Mouse (Mus musculus) heart, embryonic 13.5 days (tissue): Measurements from ENCODE around the gene Gpr84. TPM values are rescaled to one million over a fixed set of nuclear protein-coding genes. Genes with fewer than 3 reads are reported as not detected.

Experiments
- ATAC-seq: fragments of 200-750 bp; cut with Nextera tagmentation; 2 replicates; pipeline ENCODE4 v1.8.0; 2017; ENCODE audit warnings: moderate TSS enrichment; ENCODE audit not compliant: insufficient number of reproducible peaks, low FRiP score, low TSS enrichment; ENCODE audit errors: extremely low read depth
- H3K27ac ChIP-seq: fragments of 300-500 bp; sonication (generic); replicated peaks from 2 replicates; pipeline ENCODE4 v1.5.1; 2015; ENCODE audit warnings: moderate library complexity, mild to moderate bottlenecking, inconsistent platforms
- H3K27me3 ChIP-seq: fragments of 300-500 bp; sonication (generic); replicated peaks from 2 replicates; pipeline ENCODE4 v1.6.1; 2015; ENCODE audit warnings: mild to moderate bottlenecking, inconsistent platforms
- H3K36me3 ChIP-seq: fragments of 300-500 bp; sonication (generic); 2 replicates; pipeline ENCODE4 v1.6.1; 2015; ENCODE audit warnings: mild to moderate bottlenecking, inconsistent platforms
- H3K4me1 ChIP-seq: fragments of 300-500 bp; sonication (generic); 2 replicates; pipeline ENCODE4 v1.6.1; 2015; ENCODE audit warnings: inconsistent platforms
- H3K4me2 ChIP-seq: fragments of 300-500 bp; sonication (generic); 2 replicates; pipeline ENCODE4 v1.6.1; 2015; ENCODE audit warnings: inconsistent platforms, mild to moderate bottlenecking, moderate library complexity
- H3K4me3 ChIP-seq: fragments of 300-500 bp; sonication (generic); 2 replicates; pipeline ENCODE4 v1.5.1; 2015; ENCODE audit warnings: moderate library complexity, mild to moderate bottlenecking, inconsistent platforms
- H3K9ac ChIP-seq: fragments of 300-500 bp; sonication (generic); 2 replicates; pipeline ENCODE4 v1.6.1; 2015; ENCODE audit warnings: inconsistent platforms, mild to moderate bottlenecking, moderate library complexity
- H3K9me3 ChIP-seq: fragments of 300-500 bp; sonication (generic); 2 replicates; pipeline ENCODE4 v1.6.1; 2016; ENCODE audit warnings: inconsistent platforms
- WGBS: fragments of 180-500 bp; shearing (Covaris S2); methylation state at CpG from one replicate; pipeline ENCODE4 v1.1.7; 2015; ENCODE audit warnings: mixed read lengths; 5-methylcytosine and 5-hydroxymethylcytosine counted together
- polyA plus RNA-seq: library from polyadenylated mRNA; unstranded; fragments of >200 nt; fragmentation: Nextera tagmentation; extraction: Ambion mirVana; gene quantifications from 2 replicates; pipeline ENCODE4 v1.2.1, GENCODE M21; 2015

Gpr84 gene
- polyA plus RNA-seq: 0.28 and 0.36 TPM in 2 replicates

GRCm38 (mm10) chr15:103310365-103310910 is at the start of gene Gpr84:
TSS of gene Gpr84 (minus strand) at chr15:103310612.
- Histone ChIP-seq H3K27me3 (peaks cover 22% of the 10 kb centered on the region), H3K9ac (no peak within 1 kb of the TSS), H3K27ac (no peak within 1 kb of the TSS), H3K4me1 (peaks cover 51% of the 10 kb centered on the region), H3K36me3 (no peaks in the 10 kb centered on the region), H3K9me3 (no peaks in the 10 kb centered on the region), H3K4me2 (no peak within 1 kb of the TSS), H3K4me3 (no peak within 1 kb of the TSS)
- WGBS: 45% methylated on average over 6 of the region's 6 CpGs
- ATAC-seq: no peak

DNA sequence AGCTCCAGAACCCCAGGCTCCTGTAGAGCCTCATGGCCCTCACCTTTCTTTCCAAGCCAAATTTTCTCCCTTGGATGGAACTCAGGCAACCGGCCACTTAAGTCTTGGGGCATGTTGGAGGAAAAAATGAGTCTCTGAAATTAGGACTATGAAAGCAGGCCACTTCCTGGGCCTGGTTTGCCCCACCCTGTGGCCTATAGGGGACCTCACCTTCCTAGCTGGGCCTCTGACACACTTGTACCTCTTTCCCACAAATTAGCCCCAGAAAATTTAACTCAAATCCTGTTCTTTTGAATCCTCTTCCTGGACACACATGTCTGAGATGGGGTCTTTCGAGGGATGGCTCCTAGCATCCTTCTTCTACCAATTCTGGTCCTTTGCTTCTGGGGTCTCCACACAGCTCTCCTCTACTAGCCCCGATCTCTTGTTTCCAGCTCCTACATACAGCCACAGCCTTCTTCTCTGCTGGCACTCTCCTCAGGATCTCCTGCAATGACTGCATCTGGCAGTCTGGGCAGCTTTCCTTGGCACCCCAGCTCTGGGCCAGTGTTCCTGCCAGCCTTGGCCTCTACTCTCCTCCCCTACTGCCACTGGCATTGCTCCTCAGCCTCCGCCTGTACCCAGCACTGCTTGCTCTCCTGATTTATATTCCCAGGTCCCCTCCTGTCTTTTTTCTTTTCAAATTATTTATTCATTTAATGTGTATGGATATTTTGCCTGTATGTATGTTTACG is 49.6 kb upstream of the Gpr84 start:
- Histone ChIP-seq H3K4me2 (no peak overlapping the region), H3K4me3 (no peak overlapping the region), H3K4me1 (peaks cover 92% of the 10 kb centered on the region), H3K9me3 (no peaks in the 10 kb centered on the region), H3K27ac (peak overlapping the region; percentile 99), H3K36me3 (peaks cover 51% of the 10 kb centered on the region), H3K27me3 (no peaks in the 10 kb centered on the region), H3K9ac (peak overlapping the region; percentile 73)
- WGBS: 83% methylated on average over 5 of the region's 5 CpGs
- no peak for ATAC-seq

DNA sequence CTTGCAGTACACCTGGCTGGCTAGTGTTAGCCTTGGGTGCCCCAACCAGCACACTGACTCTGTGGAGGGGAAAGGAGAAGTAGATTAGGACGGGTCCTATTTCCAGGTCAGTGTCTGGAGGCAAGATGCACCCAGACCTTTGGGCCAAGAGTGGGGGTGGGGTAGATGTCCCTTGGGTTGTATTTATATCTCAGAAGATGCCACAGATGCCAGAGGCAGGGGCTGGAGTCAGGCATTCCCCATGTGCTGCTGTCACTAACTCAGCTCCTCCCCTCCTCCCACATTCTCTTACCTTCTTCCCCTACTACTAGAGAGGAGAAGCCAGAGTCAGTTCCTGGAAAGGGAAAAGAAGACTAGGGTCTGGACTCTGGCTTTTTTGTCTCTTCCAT is 48.7 kb upstream of the Gpr84 start:
- no peak overlapping the region for H3K4me3 ChIP-seq
- H3K27me3 ChIP-seq: no peaks in the 10 kb centered on the region
- peak overlapping the region; percentile 73 for H3K9ac ChIP-seq
- H3K4me1 ChIP-seq: peaks cover 92% of the 10 kb centered on the region
- peak; percentile 23 for ATAC-seq
- H3K27ac ChIP-seq: peak overlapping the region; percentile 99
- H3K4me2 ChIP-seq: peak overlapping the region; percentile 49
- 23% methylated on average over 1 of the region's 1 CpGs for WGBS
- H3K36me3 ChIP-seq: peaks cover 60% of the 10 kb centered on the region
- no peaks in the 10 kb centered on the region for H3K9me3 ChIP-seq

- H3K4me1 ChIP-seq: peaks cover 92% of the 10 kb centered on the region
- peak overlapping the region; percentile 73 for H3K9ac ChIP-seq
These were observed 48.1 kb upstream of the Gpr84 start for GRCm38 (mm10) chr15:103358278-103359121.

DNA sequence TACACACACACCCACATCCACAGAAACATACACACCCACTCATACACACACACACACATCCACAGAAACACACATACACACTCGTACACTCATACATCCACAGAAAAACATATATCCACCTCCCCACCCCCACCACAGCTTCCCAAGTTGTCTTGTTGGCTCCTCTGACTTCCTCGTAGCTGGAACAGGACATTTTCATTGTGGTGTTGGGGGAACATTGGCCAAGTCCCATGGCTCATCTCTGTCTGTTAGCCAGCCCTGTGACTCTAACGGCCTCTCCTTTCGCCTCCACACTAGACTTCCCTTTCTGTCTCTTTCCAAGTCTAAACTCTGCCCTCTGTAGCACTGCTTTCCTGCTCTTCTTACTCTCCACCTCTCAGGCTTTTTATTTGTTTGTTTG is 47.4 kb upstream of the Gpr84 start:
- 70% methylated on average over 4 of the region's 4 CpGs for WGBS
- Histone ChIP-seq H3K4me3 (no peak overlapping the region), H3K4me1 (peaks cover 92% of the 10 kb centered on the region), H3K4me2 (peak overlapping the region; percentile 49), H3K9ac (peak overlapping the region; percentile 73), H3K36me3 (peaks cover 72% of the 10 kb centered on the region), H3K9me3 (no peaks in the 10 kb centered on the region), H3K27me3 (no peaks in the 10 kb centered on the region), H3K27ac (peak overlapping the region; percentile 99)
- no peak for ATAC-seq

More at GRCm38 (mm10) chr15:103358278-103359121, 48.1 kb upstream of the Gpr84 start:
- Histone ChIP-seq H3K36me3 (peaks cover 66% of the 10 kb centered on the region), H3K9me3 (no peaks in the 10 kb centered on the region), H3K27me3 (no peaks in the 10 kb centered on the region), H3K27ac (peak overlapping the region; percentile 99), H3K4me2 (peak overlapping the region; percentile 49), H3K4me3 (no peak overlapping the region)
- WGBS: 32% methylated on average over 4 of the region's 4 CpGs
- peak; percentile 51; the same call in 1 of the 2 replicates for ATAC-seq

- no peak for ATAC-seq
- Histone ChIP-seq H3K9ac (peak overlapping the region; percentile 73), H3K27me3 (no peaks in the 10 kb centered on the region), H3K4me3 (no peak overlapping the region), H3K36me3 (peaks cover 79% of the 10 kb centered on the region), H3K9me3 (no peaks in the 10 kb centered on the region), H3K27ac (peak overlapping the region; percentile 99), H3K4me1 (peaks cover 78% of the 10 kb centered on the region), H3K4me2 (peak overlapping the region; percentile 38; the same call in 1 of the 2 replicates)
- WGBS: 43% methylated on average over 4 of the region's 4 CpGs
These were observed 45.7 kb upstream of the Gpr84 start for GRCm38 (mm10) chr15:103356130-103356529.

DNA sequence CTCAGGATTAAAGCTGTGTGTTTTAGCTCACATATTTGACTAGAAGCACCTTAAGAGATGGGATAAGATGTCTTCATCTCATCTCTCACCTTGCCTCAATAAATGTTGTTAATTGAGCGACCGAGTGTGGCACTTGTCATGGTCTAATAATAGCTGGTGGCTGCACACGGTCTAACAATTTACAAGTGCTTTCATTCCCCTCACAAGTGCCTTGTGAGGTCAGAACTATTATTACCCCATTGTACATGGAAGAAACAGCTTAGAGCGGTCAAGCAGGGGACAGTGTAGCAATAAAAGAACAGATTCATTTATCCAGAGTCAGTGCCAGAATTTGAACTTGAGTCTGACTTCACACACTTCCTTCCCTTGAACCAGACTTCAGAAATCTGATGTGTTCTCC is 45.0 kb upstream of the Gpr84 start:
- Histone ChIP-seq H3K4me2 (peak overlapping the region; percentile 38), H3K9me3 (no peaks in the 10 kb centered on the region), H3K27me3 (no peaks in the 10 kb centered on the region), H3K4me1 (peaks cover 74% of the 10 kb centered on the region), H3K36me3 (peaks cover 81% of the 10 kb centered on the region), H3K27ac (peak overlapping the region; percentile 99), H3K4me3 (no peak overlapping the region), H3K9ac (peak overlapping the region; percentile 73)
- peak; percentile 44; the same call in 1 of the 2 replicates for ATAC-seq
- WGBS: 34% methylated on average over 4 of the region's 4 CpGs

- no peak overlapping the region for H3K4me3 ChIP-seq
- H3K4me1 ChIP-seq: peaks cover 67% of the 10 kb centered on the region
- no peaks in the 10 kb centered on the region for H3K9me3 ChIP-seq
- 76% methylated on average over 2 of the region's 2 CpGs for WGBS
- H3K27ac ChIP-seq: peak overlapping the region; percentile 99
- no peaks in the 10 kb centered on the region for H3K27me3 ChIP-seq
- no peak for ATAC-seq
- no peak overlapping the region for H3K4me2 ChIP-seq
- peak overlapping the region; percentile 73 for H3K9ac ChIP-seq
- H3K36me3 ChIP-seq: peaks cover 88% of the 10 kb centered on the region
These were observed 44.3 kb upstream of the Gpr84 start for GRCm38 (mm10) chr15:103354690-103355089.

DNA sequence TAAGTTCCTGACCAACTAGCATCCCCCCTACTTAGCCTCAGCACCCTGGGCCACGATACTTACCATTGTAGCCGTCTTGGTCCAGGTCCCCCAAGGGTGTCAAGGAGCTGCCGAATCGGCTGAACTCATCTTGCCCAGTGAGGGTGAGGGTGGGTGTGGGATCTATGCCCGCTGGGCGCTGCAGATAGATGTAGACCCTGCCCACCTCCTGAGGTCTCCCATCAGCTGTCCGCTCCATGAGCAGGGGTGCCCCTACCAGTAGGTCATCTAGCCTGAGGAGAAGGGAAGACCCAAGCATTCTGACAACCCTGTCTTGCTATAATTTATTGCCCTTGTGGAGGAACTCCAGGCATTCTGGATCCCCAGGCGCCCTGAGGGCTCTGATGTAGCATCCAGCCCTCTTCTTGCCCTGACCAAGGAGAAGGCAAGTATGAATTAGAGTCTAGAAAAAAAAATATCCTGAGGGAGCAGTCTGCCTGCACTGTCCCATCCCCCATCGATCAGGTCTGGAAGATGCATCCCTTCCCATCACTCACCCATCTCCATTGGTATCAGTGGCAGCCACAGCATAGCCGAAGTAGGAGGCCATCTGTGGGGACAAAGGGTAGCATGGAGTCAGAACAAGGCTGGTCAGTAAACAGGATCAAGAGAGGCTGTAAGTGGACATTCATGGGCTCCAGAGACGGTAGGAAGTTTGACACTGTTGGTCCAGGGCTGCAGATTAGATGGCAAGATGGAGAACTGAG is 43.3 kb upstream of the Gpr84 start:
- no peak overlapping the region for H3K4me3 ChIP-seq
- no peaks in the 10 kb centered on the region for H3K27me3 ChIP-seq
- H3K9ac ChIP-seq: peak overlapping the region; percentile 73; the same call in 1 of the 2 replicates
- 0 out of 2 replicates have a peak overlapping the region, but pooled peaks have one; percentile 2 for H3K27ac ChIP-seq
- H3K4me1 ChIP-seq: peaks cover 57% of the 10 kb centered on the region
- no peak for ATAC-seq
- H3K9me3 ChIP-seq: no peaks in the 10 kb centered on the region
- H3K4me2 ChIP-seq: no peak overlapping the region
- 87% methylated on average over 11 of the region's 11 CpGs for WGBS
- peaks cover 98% of the 10 kb centered on the region for H3K36me3 ChIP-seq

- H3K4me3 ChIP-seq: no peak overlapping the region
- no peak overlapping the region for H3K9ac ChIP-seq
- 50% methylated on average over 4 of the region's 4 CpGs for WGBS
- H3K27ac ChIP-seq: 0 out of 2 replicates have a peak overlapping the region, but pooled peaks have one; percentile 2
- H3K36me3 ChIP-seq: peaks cover 100% of the 10 kb centered on the region
- H3K4me1 ChIP-seq: peaks cover 49% of the 10 kb centered on the region
- H3K27me3 ChIP-seq: no peaks in the 10 kb centered on the region
- no peak for ATAC-seq
- H3K9me3 ChIP-seq: no peaks in the 10 kb centered on the region
- no peak overlapping the region for H3K4me2 ChIP-seq
These were observed 42.4 kb upstream of the Gpr84 start for GRCm38 (mm10) chr15:103352856-103353255.
